8 mouse cellular contexts compared by ENCODE assay signal in genomic region chr12:53254160-53254480, GRCm38 (mm10). TPM values are rescaled to one million over a fixed set of nuclear protein-coding genes. Genes with fewer than 3 reads are reported as not detected.
DNase-seq lines count a peak whose midpoint lies in the region; ATAC-seq lines count a peak whose summit lies in the region.

No protein-coding gene starts in this region.

- peak overlapping the region; percentile 74 for H3K4me3 ChIP-seq in lung, embryonic 15.5 days
- peak overlapping the region; percentile 86 for H3K4me3 ChIP-seq in forebrain, embryonic 16.5 days (replicated peaks; ENCODE audit: low read length)
- peak overlapping the region; percentile 71 for H3K4me3 ChIP-seq in limb, embryonic 15.5 days
- peak overlapping the region; percentile 63 for H3K4me3 ChIP-seq in stomach, embryonic 14.5 days (ENCODE audit: low read depth, low read length)

- peak overlapping the region; percentile 98 for H3K4me2 ChIP-seq in lung, embryonic 15.5 days
- peak overlapping the region; percentile 74 for H3K4me2 ChIP-seq in forebrain, embryonic 16.5 days (ENCODE audit: low read length)
- peak overlapping the region; percentile 72 for H3K4me2 ChIP-seq in limb, embryonic 15.5 days
- peak overlapping the region; percentile 73 for H3K4me2 ChIP-seq in stomach, embryonic 14.5 days (replicated peaks; ENCODE audit: low read depth, low read length)

- H3K27ac ChIP-seq in lung, embryonic 15.5 days, result no peak overlapping the region
- no peak overlapping the region for H3K27ac ChIP-seq in forebrain, embryonic 16.5 days (ENCODE audit: low read length)
- H3K27ac ChIP-seq in limb, embryonic 15.5 days, result peak overlapping the region; percentile 96
- H3K27ac ChIP-seq in stomach, embryonic 14.5 days (ENCODE audit: low read length), result no peak overlapping the region

- H3K9ac ChIP-seq in lung, embryonic 15.5 days, result no peak overlapping the region
- peak overlapping the region; percentile 6; the same call in 1 of the 2 replicates for H3K9ac ChIP-seq in forebrain, embryonic 16.5 days (replicated peaks; ENCODE audit: low read depth, low read length)
- H3K9ac ChIP-seq in limb, embryonic 15.5 days, result peak overlapping the region; percentile 0; the same call in 1 of the 2 replicates
- no peak overlapping the region for H3K9ac ChIP-seq in stomach, embryonic 14.5 days (replicated peaks; ENCODE audit: low read depth, low read length)

- peaks cover 11% of the 10 kb centered on the region for H3K4me1 ChIP-seq in lung, embryonic 15.5 days
- peaks cover 18% of the 10 kb centered on the region for H3K4me1 ChIP-seq in forebrain, embryonic 16.5 days (replicated peaks; ENCODE audit: control insufficient read depth, insufficient read depth, low read length)
- peaks cover 8% of the 10 kb centered on the region for H3K4me1 ChIP-seq in limb, embryonic 15.5 days
- H3K4me1 ChIP-seq in stomach, embryonic 14.5 days (ENCODE audit: control insufficient read depth, insufficient read depth, low read length), result peaks cover 4% of the 10 kb centered on the region; the same call in 1 of the 2 replicates

- ATAC-seq in lung, embryonic 15.5 days (ENCODE audit: borderline replicate concordance, extremely low read depth, low FRiP score, low TSS enrichment), result no peak
- no peak for ATAC-seq in forebrain, embryonic 16.5 days
- ATAC-seq in limb, embryonic 15.5 days (ENCODE audit: insufficient number of reproducible peaks, low FRiP score, low TSS enrichment, low read depth), result no peak
- no peak for ATAC-seq in stomach, embryonic 14.5 days (ENCODE audit: insufficient number of reproducible peaks, insufficient read depth, low FRiP score, low read depth)
- no peak for ATAC-seq in megakaryocyte, adult 5-6 weeks (ENCODE audit: poor library complexity, severe bottlenecking)

- 14% methylated on average over 6 of the region's 6 CpGs for WGBS in lung, embryonic 15.5 days
- 4% methylated on average over 6 of the region's 6 CpGs for WGBS in forebrain, embryonic 16.5 days
- WGBS in limb, embryonic 15.5 days, result 15% methylated on average over 6 of the region's 6 CpGs
- 12% methylated on average over 6 of the region's 6 CpGs for WGBS in stomach, embryonic 14.5 days

- H3K36me3 ChIP-seq in lung, embryonic 15.5 days, result no peaks in the 10 kb centered on the region
- no peaks in the 10 kb centered on the region for H3K36me3 ChIP-seq in forebrain, embryonic 16.5 days (ENCODE audit: control insufficient read depth, insufficient read depth)
- H3K36me3 ChIP-seq in limb, embryonic 15.5 days, result no peaks in the 10 kb centered on the region
- no peaks in the 10 kb centered on the region for H3K36me3 ChIP-seq in stomach, embryonic 14.5 days (ENCODE audit: control insufficient read depth, insufficient read depth, low read length)

- no peaks in the 10 kb centered on the region for H3K9me3 ChIP-seq in lung, embryonic 15.5 days
- H3K9me3 ChIP-seq in forebrain, embryonic 16.5 days (ENCODE audit: control insufficient read depth, low read length), result no peaks in the 10 kb centered on the region
- H3K9me3 ChIP-seq in limb, embryonic 15.5 days, result no peaks in the 10 kb centered on the region
- H3K9me3 ChIP-seq in stomach, embryonic 14.5 days (ENCODE audit: control insufficient read depth, low read depth, low read length), result no peaks in the 10 kb centered on the region

- no peak for DNase-seq in lung, postnatal 10 days
- DNase-seq in urinary bladder, postnatal 14 days (ENCODE audit: low spot score), result no peak
- no peak for DNase-seq in right cerebral cortex, adult 2 months (ENCODE audit: low spot score in 2 of 2)

- H3K27me3 ChIP-seq in lung, embryonic 15.5 days, result peaks cover 52% of the 10 kb centered on the region
- H3K27me3 ChIP-seq in forebrain, embryonic 16.5 days (replicated peaks; ENCODE audit: control insufficient read depth, insufficient read depth, low read length), result no peaks in the 10 kb centered on the region
- peaks cover 19% of the 10 kb centered on the region for H3K27me3 ChIP-seq in limb, embryonic 15.5 days
- 0 out of 2 replicates have a peak, but pooled peaks cover 9% of the 10 kb centered on the region for H3K27me3 ChIP-seq in stomach, embryonic 14.5 days (ENCODE audit: control insufficient read depth, insufficient read depth, low read length)

RNA-seq across cellular contexts. Expression of gene Npas3, which starts 5.6 kb away (rescaled TPM):
- 0.48 and 0.59 TPM in 2 replicates for polyA plus RNA-seq in lung, embryonic 15.5 days (2015; fragmentation: Nextera tagmentation; extraction: Ambion mirVana)
- 17.7 and 17.9 TPM in 2 replicates for polyA plus RNA-seq in forebrain, embryonic 16.5 days (2015; fragmentation: Nextera tagmentation; extraction: Ambion mirVana)
- 4.2 and 5.0 TPM in 2 replicates for polyA plus RNA-seq in limb, embryonic 15.5 days (2015; fragmentation: Nextera tagmentation; extraction: Ambion mirVana)
- 3.4 and 4.5 TPM in 2 replicates for polyA plus RNA-seq in stomach, embryonic 14.5 days (2014; fragmentation: Nextera tagmentation; extraction: Ambion mirVana)
- total RNA-seq in megakaryocyte, adult 5-6 weeks (2015), result not detected in 2 replicates
- not detected in 2 replicates for total RNA-seq in megakaryocyte, adult 5-6 weeks (2017)

Comparison
In these comparisons a context has a peak if more than half of its experiments do, and no peak if none do; other contexts are left out.
1. H3K9ac ChIP-seq: peak in forebrain, embryonic 16.5 days (single experiment) and limb, embryonic 15.5 days (single experiment); none in lung, embryonic 15.5 days (single experiment) and stomach, embryonic 14.5 days (single experiment).
2. Peak in every context shown above with its lines, with median percentiles within 50 percentile points of each other: H3K4me2 ChIP-seq and H3K4me3 ChIP-seq.